Mouse (Mus musculus): ENCODE results near the gene Olfr175-ps1.

The Olfr175-ps1 gene

DNA sequence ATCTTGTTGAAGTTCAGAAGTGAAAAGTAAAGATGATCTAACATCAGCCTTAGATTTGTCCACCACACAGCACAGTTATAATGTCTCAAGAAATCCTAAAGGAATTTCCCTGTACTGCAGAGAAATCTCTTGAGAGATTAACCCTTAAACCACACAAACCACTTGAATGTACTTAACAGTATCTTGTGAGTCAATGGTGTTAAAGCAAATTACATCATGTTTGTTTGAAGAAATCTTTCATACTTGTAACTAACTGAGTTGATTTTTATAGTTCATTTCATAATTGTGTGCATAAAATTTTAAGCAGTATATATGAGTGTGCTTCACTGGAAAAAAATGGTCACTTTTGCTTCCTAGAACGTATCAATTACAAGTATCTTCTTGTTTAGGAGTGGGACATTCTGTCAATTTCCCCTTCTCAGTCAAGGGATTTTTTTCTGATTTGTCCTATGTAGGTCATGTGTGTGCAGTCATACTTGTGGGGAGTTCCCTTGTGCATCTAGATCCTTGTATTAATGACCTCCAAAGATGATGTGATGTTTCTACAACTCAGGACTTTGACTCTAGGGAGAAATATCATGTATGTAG is at the start of gene Olfr175-ps1:
Gene Olfr175-ps1, minus strand, starts transcription at position 51 of the 588 bp plus-strand sequence.
- DNase-seq, result no peak

DNA sequence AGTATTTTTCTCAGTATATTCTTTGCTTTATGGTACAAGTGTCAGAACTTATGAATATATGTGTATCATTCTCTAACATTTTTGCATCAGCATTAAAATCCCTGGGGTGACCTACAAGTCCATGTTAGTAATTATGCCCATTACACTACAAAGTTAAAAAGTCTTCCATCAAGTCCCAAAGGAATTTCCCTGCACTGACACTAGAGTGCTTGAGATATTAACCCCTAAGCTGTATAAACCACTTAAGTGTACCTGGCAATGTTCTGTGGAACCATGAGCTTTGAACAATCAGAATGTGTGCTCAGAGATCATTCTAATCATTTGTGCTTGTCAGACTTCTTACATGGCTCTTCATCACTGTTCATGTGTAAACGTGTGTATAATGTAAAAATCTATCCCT is 48.1 kb upstream of the Olfr175-ps1 start, which contains the start of gene Olfr177:
Gene Olfr177, minus strand, starts transcription at position 101 of the 400 bp plus-strand sequence.
- no peak for DNase-seq

DNA sequence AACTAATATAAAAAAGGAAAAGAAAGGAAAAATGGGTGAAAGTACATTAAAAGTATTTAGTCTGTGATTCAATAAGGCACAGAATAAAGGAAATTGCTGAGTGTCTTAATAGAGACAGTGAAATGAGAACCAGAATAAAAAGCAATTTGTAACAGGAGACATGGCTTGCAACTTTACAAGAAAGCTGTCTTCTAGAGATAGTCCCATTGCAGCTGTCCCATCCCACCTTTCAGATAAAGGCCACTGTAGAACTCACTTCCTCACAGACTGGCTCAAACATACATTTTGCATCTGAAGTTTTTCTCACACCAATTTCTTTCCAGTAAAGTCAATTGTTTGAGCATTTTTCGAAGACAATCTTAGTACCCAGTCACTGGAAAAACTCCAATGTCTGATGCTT is 34.9 kb upstream of the Olfr175-ps1 start:
- DNase-seq, result no peak

DNA sequence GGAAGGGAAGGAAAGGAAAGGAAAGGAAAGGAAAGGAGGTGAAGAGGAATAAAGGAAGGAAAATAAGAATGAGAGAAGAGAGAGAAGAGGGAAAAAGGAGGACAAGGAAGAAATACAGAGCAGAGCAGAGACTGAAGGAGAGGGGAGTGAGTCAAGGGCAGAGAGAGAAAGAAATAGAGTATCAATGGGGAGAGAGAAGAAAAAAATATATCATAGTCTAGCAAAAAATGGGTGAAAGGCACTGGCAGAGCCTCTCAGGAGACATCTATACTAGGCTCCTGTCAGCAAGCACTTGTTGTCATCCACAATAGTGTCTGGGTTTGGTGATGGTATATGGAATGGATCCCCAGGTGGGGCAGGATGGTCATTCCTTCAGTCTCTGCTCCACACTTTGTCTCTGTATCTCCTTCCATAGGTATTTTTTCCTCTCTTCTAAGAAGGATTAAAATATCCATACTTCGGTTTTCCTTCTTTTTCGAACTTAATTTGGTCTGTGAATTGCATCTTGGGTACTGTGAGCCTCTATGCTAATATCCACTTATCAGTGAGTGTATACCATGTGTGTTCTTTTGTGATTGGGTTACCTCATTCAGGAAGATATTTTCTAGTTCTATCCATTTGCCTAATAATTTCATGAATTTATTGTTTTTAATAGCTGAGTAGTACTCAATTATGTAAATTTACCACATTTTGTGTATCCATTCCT is 33.6 kb upstream of the Olfr175-ps1 start:
- DNase-seq, result no peak

DNA sequence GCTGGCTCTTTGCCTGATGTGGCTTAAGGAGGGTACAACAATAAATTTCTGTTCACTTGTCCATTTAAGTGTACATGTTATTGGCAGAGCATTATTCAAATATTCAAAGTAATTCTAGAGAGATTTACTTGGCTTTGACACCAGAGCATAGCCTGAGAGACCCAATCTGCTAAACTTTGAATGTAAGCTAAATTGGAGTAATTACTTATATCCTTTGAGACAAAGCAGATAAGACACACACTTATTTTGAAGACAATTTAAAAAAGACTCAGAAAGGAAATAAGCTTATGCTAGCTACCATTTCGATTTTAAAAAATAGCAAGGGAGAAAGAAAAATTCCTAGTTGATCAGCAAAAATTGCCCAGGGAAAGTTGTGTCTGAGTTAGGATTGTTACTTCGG is 26.4 kb downstream of the Olfr175-ps1 start, which contains the start of gene Olfr173:
Gene Olfr173, minus strand, starts transcription at position 101 of the 400 bp plus-strand sequence.
- no peak for DNase-seq
